Mouse (Mus musculus) frontal cortex, postnatal 36 days (tissue): ENCODE results near the gene Lsm4.

Source experiments
- DNase-seq, 2 experiments: peaks; one replicate each; pipeline ENCODE4 v3.0.0; 2022; ENCODE audit warnings: low spot score in 2 of 2

The Lsm4 gene

DNA sequence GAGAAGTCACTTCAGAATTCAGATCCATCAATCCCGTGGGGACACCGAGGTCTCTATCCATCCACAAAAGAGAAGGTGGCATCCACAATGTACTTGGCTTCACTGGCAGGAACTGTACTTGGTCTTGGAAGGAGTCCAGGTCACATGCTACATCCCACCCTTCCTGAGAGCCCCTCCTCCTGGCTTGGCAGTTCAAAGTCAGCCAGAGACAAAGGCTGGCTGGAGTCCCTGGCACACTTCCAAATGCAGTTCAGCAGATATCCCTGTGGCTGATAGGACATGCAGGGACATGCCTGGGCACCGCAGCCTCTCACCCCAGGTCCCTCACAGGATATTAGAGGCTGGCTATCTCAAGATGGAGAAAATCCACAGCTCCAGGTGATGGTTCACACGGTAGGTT lies 23.7 kb upstream of the Lsm4 start:
- DNase-seq = no peak

GRCm38 (mm10) chr8:70650351-70650750 lies 22.7 kb upstream of the Lsm4 start:
- DNase-seq = no peak

DNA sequence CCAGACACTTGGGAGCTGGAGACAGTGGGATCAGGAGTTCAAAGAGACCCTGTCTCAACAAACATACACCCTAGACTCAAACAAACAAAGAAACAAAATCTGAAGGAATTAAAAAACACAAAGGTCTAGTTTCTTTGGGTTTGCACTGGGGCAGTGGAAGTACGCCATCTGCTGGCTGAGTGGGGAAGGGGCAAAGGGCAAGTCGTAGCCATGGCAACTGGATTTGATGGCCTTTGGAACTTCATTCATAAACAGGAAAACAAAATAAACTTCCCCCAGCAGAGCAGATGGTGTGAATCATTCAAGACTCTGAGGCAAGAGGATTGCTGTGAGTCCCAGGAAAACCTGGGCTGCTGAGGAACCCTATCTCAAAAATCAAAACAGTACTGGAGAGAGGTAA lies 19.8 kb upstream of the Lsm4 start:
- peak in 1 of 2 experiments; percentile 40 for DNase-seq

- no peak for DNase-seq
Measured at GRCm38 (mm10) chr8:70654121-70654520, 18.9 kb upstream of the Lsm4 start.

DNA sequence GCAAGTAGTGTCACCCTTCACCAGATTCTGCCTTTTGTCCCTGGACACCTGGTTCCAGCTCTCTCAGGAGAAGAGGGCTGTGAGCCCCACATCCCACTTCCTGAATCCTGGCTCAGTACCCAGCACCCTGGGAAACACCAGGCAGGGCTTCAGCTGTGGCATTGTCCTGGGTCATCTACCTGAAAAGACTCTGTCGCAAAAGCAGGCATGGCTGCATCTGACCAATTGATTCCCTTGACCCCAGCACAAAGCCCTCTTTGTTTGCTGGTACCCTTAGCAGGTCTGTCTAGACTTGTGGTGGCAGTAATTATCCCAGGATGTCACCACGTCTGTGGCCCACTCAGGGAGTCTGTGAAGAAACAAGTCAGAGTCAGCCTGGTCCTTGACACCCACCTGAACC lies 17.6 kb upstream of the Lsm4 start:
- no peak for DNase-seq

DNA sequence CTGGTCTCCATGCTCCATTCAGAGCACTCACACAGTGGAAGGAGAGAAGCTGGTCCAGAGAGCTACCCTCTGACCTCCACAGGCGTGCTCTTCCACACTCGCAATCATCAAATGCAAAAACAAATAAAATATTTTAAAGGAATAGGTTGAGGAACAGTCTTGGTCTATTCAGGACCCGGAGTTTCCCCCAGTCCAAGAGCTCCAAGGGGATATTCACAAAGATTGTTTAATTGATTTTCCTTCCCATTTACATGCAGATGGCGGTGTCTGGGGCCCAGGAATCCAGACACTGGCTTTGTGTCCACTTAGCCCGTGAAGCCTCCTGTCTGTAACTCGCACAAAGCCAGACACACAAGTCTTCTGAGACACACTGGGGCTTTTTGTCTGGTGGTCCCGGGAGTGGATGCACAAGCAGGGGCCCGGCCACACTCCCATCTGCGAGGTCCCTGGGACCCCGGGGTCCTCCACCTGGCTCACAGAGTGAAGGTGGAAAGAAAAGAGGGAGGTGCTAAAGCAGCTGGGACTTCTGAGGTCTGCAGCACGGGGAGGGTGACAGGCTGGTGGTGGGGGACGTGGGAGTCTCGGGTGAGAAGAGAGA lies 16.8 kb upstream of the Lsm4 start:
- DNase-seq = no peak

DNA sequence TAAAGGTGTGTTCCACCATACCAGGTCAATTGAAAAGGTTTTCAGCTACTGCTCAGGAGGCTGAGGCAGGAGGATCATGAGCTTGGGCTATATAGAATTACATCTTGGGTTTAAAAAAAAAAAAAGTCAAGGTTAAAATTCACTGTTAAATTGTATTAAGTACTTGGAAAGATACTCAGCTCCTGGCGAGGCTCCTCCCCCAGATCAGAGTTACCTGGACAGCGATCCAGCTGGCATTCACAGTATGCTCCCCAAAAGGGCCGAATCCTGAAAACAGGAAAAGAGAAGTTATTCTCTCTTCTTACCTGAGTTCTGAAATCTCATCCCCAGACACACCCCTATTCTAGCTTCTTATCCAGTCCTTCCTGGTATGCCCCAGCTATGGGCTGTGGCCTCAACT lies 15.8 kb upstream of the Lsm4 start:
- no peak for DNase-seq

DNA sequence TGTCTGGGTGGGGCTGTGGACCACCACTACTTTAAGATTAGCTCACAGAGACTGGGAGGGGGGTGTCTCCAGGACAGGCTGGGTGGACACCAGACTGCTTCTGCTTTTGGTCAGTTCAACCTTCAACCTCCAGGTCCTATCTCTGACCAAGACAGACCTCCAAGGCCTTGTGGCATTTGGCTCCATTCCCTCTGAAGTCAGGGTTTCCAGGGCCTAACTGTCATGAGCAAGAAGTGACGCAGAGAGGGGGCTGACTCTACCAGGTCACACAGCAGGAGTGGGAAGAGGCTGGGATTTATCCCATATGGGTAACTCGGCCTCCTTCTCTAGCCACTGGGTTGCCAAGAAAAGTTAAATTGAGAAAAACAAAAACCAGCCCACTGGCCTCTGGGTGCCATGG lies 15.3 kb upstream of the Lsm4 start:
- DNase-seq = no peak

- no peak for DNase-seq
Measured at GRCm38 (mm10) chr8:70658897-70659603, 14.0 kb upstream of the Lsm4 start.

GRCm38 (mm10) chr8:70659604-70660272 lies 13.3 kb upstream of the Lsm4 start:
- peak; percentile 68 for DNase-seq

- no peak for DNase-seq
Measured at GRCm38 (mm10) chr8:70660273-70660725, 12.7 kb upstream of the Lsm4 start, which contains the start of gene Pgpep1. Gene Pgpep1 (minus strand): TSS chr8:70660388.

DNA sequence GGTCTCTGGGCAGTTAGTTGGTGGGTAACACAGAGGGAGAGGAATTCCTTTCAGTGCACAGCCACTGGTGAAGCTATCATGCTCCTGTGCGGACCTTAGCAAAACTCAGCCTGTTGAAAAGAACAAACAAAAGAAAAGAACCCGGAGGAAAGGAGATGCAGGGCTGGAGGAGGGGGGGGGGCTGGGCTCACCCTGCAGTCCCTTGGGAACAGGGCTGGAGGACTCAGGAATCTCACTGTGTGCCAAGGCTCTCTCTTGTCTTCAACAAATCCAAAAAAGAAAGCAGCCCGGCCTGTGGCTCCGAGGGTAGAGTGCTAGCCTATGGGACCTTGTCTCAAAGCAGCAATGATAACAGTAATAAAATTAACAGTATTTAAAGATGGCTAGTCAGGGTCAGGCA lies 9.4 kb upstream of the Lsm4 start:
- no peak for DNase-seq

- DNase-seq = no peak
Measured at GRCm38 (mm10) chr8:70664631-70665030, 8.4 kb upstream of the Lsm4 start.

GRCm38 (mm10) chr8:70665599-70665998 lies 7.4 kb upstream of the Lsm4 start:
- no peak for DNase-seq

- DNase-seq = peak; percentile 55 to 62
Measured at GRCm38 (mm10) chr8:70667071-70667470, 6.0 kb upstream of the Lsm4 start.

DNA sequence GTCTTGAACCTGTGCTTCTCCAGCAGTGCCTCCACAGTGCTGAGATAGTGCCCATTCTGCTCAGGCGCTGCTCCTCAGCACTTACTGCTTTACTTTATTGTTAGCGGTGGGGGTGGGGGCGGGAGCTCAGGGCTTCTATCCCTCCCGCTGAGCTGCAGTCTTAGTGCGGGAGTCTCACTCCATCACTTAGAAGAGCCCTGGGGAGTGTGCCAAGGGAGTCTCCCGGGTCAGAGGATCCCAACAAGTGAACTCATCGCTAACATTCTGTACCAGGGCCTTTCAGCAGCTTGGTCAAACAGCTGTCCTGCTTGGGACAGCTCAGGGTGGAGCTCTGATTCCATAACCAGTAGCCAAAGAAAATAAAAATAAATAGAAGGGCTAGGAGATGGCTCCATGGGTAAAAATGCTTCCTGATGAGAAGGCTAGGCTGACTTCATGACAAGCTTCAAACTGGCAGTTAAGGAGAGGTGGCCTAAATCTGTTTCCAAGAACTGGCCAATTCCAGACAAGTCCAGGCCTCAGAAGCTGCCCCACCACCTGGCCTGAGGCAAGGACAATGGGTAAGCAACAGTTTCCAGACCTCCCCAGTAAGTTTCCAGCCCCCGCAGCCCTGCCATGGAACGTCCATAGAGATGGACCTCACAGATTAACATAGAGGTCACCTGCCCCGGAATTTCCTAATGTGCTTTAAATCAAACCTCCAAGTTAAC lies 1.3 kb upstream of the Lsm4 start:
- DNase-seq = no peak

DNA sequence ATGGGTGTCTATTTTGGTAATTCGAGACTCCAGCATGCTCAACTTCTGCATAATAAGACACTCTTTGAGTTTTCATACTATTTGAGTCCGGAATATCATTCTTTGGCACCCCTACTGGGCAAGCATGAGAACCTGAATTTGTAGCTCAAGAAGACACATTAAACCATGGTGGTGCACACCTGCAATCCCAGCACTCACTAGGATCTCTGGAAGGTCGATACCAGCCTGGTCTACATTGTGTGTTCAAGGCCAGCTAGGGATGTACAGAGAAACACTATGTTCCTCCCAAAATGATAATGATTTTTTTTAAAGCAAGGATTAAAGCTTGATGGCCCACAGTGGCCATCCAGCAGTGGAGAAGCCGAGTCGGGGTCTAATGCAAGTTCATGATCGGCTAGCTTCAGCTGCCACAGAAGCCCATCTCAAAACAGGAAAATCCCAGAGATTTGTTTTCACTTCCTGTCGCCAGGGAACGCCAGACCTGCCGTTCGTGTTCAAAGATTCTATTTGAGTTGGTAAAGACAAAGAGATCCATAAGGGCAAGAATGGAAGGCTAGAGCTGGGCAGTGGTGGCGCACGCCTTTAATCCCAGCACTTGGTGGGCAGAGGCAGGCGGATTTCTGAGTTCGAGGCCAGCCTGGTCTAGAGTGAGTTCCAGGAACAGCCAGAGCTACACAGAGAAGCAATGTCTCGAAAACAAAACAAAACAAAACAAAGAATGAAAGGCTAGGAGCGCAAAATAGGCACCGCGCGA lies 546 bp upstream of the Lsm4 start:
- DNase-seq = no peak

- DNase-seq = no peak
Measured at GRCm38 (mm10) chr8:70674109-70674508, 1.1 kb downstream of the Lsm4 start.

GRCm38 (mm10) chr8:70674716-70675115 lies 1.7 kb downstream of the Lsm4 start:
- DNase-seq = no peak

DNA sequence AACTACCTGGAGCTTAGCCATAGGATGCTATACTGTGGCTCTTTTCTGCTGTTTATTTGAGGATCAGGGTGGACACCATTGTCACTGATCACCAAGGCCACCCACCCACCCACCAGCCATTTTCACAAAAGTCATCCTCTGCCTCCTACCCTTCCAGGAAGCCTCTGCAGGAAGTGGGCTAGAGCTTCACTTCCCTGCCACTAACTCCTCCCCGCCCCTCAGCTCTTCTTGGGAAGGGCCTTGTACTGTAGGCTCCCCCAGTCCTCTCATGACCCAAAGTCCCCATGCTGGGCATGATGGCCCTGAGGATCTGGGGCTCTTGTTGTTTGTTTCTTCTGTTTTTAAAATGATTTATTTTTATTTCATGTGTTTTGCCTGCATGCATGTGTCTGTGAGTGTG lies 2.3 kb downstream of the Lsm4 start:
- DNase-seq = no peak

GRCm38 (mm10) chr8:70677451-70678080 lies 4.5 kb downstream of the Lsm4 start:
- no peak for DNase-seq
